Mouse (Mus musculus): ENCODE data around the gene Tbx4. TPM values are rescaled to one million over a fixed set of nuclear protein-coding genes. Genes with fewer than 3 reads are reported as not detected.

Gene Tbx4
- under 1 TPM; 0.23 to 0.32 TPM for total RNA-seq (2021)

DNA sequence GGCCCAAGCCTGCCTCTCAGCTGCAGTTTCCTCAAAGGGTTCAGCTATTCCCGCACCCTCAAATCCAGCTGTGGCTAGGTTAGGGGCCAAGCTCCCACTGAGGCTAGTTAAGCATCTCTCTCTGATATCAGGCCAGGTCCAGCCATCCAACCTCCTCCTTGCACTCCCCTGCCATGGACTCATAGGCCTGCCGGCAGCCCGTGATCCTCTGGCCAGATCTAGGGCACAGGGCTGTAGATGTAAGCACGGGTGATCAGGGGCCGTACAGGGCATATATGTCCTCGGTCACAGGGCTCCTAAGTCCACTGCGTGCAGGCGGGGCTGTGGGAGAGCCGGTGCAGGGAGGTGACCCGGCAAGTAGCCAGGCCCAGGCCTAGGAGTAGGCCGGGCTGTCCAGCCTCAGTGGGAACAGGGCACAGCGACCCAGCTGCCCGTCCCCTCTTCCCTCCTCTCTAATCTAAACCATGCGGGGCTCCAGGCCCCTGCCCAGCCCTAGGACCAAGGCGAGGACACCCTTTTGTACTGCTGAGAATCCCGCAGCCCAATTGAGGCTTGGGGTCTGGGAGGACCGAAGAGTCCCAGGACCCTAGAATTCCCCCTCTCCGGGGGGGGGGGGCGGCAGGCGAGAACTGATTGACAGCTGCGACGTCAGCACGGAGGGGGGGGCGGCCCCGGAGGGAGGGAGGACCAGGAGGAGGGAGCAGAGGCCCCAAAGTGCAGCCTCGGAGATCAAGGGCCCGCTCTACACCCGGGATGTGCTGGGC is at the start of gene Tbx4:
Gene Tbx4 (plus strand): TSS at position 758 of the 764 bp plus-strand sequence.
- intact Hi-C loops (cut with DNase I), result no loop called here
- DNase-seq (ENCODE audit: low spot score in 2 of 2), result no peak

DNA sequence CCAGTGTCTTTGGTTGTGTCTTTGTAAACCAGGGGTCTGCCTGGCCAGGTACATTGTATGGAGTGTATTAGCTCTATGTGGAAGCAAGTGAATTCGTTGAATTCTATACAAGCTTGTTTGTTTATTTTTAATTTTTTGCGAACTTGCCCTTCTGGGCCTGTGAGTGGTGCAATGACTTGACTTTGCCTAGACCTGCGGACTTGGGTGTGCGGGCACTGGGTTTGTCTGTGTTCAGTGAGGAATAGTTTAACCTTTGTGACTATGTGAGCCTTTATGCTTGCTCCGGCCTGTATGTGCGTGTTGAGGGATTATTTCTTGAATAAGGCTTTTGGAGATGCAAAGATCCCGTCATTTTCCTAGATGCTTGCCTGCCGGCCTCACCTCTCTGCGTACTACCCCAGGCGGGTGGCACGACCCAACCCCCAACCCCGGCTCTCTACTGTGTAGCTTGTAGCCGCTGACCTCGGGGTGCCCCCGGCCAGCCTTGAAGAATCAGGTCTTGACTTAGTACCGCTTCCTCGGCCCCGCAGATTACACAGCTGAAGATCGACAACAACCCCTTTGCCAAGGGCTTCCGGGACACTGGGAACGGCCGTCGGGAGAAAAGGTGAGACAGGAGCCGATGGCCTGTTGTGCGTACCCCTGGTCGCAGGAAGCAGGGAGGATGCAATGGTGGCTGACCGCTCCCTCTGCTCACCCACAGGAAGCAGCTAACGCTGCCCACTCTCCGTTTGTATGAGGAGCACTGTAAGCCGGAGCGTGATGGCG is 49.5 kb upstream of the Tbx4 start:
- DNase-seq (ENCODE audit: low spot score in 2 of 2), result no peak
- intact Hi-C loops (cut with DNase I), result loop anchor here (5.0 kb wide), 1 partner anchor 1319 kb away; no protein-coding TSS in a partner anchor

DNA sequence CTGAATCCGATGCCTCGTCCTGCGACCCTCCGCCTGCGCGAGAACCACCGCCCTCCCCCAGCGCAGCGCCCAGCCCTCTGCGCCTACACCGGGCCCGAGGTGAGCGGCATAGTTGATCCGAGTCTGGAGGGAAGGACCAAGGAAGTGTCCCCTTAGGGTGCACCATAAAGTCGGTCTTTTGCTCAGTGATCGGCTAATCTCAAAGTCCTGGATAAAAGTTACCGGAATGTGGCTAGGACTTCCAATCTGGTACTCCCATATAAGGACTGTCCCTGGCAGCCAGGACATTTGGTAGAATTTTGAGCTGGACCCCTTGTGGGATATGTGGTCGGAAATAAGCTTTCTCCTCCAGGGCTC is 49.0 kb upstream of the Tbx4 start:
- DNase-seq (ENCODE audit: low spot score in 2 of 2), result no peak
- intact Hi-C loops (cut with DNase I), result loop anchor here (5.0 kb wide), 1 partner anchor 1320 kb away; no protein-coding TSS in a partner anchor

- intact Hi-C loops (cut with DNase I), result loop anchor here (5.0 kb wide), 1 partner anchor 1321 kb away; no protein-coding TSS in a partner anchor
- no peak for DNase-seq (ENCODE audit: low spot score in 2 of 2)
Measured at GRCm38 (mm10) chr11:85837648-85838423, 48.4 kb upstream of the Tbx4 start.

GRCm38 (mm10) chr11:85838424-85839257 is 47.6 kb upstream of the Tbx4 start:
- intact Hi-C loops (cut with DNase I), result loop anchor here (5.0 kb wide), 1 partner anchor 1321 kb away; no protein-coding TSS in a partner anchor
- DNase-seq (ENCODE audit: low spot score in 2 of 2), result no peak

DNA sequence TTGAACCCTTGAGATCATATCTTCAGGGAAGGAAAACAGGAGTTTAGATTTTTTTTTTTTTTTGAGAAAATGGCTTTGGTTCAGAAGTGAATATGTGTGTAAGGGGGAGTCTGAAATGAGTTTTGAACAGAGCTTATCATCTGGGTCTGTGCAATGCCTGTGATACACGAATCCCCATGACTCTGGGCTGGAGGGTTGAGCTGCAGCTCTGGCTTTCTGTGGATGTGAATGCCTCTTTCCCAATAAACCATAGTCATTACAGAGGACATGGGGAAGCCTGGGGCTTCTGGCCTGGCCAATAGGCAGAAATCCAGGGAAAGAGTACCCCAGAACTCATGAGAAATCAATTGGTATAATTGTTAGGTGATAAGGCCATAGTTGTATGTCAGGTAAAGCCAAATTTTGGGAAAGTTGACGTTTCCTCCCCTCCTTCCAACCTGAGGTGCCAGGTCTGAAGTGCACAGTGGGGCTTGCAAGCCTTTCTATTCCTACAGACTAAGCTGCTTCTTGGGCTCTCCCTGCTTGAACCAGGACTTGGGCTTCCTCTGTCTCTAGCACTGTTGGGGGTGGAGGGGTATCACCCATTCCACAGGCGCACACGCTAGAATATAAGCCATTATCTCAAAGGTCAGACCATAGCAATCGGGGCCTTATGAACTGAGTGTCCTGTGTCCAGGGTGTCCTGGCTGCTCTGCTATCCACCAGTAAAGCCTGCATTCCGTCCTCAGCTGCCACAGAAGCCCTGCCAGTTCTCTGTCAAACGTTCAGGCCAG is 46.8 kb upstream of the Tbx4 start:
- intact Hi-C loops (cut with DNase I), result loop anchor here (5.0 kb wide), 5 partner anchors 322 to 1322 kb away; no protein-coding TSS in a partner anchor
- DNase-seq (ENCODE audit: low spot score in 2 of 2), result no peak

- no peak for DNase-seq (ENCODE audit: low spot score in 2 of 2)
- intact Hi-C loops (cut with DNase I), result loop anchor here (5.0 kb wide), 4 partner anchors 323 to 458 kb away; no protein-coding TSS in a partner anchor
Measured at GRCm38 (mm10) chr11:85840031-85840802, 46.0 kb upstream of the Tbx4 start.

DNA sequence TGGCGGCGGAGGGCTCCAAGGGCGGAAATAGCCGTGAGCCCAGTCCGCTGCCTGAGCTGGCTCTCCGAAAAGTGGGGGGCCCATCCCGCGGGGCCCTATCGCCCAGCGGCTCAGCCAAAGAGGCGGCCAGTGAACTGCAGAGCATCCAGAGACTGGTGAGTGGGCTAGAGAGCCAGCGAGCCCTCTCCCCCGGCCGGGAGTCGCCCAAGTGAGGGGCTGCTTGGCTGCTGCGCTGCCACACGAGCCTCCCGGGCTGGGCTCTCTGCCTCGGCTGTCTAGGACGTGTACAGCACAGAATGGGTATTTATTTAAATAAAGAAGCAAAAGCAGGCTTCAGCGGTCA is 45.4 kb upstream of the Tbx4 start:
- intact Hi-C loops (cut with DNase I), result loop anchor here (5.0 kb wide), 4 partner anchors 323 to 458 kb away; no protein-coding TSS in a partner anchor
- DNase-seq (ENCODE audit: low spot score in 2 of 2), result no peak

DNA sequence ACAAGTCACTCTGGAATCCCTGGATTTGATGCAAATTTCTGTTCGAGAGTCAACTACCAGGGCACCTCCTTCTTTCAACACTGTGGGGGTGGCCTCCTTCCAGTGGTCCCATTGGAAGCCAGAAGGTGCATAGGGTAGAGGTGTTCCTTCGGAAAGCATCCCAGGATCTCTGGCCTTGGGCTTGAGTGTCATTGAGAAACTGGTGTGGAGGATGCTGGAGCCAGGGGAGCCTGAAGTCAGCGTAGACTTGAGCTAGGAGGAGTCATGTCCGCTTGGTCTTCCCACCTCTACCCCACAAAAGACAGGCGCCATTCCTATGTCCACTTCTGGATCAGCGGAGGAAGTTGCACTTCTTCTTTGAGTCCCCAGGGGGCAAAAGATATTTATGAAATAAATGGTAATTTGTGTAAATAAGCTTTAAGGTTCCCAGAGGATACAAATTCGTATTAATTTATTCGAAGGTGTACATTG is 45.0 kb upstream of the Tbx4 start:
- intact Hi-C loops (cut with DNase I), result loop anchor here (5.0 kb wide), 4 partner anchors 324 to 459 kb away; no protein-coding TSS in a partner anchor
- DNase-seq (ENCODE audit: low spot score in 2 of 2), result no peak

GRCm38 (mm10) chr11:85841980-85842379 is 44.2 kb upstream of the Tbx4 start:
- peak in 1 of 2 experiments; percentile 42 for DNase-seq (ENCODE audit: low spot score in 2 of 2)
- intact Hi-C loops (cut with DNase I), result loop anchor here (5.0 kb wide), 4 partner anchors 325 to 460 kb away; no protein-coding TSS in a partner anchor

DNA sequence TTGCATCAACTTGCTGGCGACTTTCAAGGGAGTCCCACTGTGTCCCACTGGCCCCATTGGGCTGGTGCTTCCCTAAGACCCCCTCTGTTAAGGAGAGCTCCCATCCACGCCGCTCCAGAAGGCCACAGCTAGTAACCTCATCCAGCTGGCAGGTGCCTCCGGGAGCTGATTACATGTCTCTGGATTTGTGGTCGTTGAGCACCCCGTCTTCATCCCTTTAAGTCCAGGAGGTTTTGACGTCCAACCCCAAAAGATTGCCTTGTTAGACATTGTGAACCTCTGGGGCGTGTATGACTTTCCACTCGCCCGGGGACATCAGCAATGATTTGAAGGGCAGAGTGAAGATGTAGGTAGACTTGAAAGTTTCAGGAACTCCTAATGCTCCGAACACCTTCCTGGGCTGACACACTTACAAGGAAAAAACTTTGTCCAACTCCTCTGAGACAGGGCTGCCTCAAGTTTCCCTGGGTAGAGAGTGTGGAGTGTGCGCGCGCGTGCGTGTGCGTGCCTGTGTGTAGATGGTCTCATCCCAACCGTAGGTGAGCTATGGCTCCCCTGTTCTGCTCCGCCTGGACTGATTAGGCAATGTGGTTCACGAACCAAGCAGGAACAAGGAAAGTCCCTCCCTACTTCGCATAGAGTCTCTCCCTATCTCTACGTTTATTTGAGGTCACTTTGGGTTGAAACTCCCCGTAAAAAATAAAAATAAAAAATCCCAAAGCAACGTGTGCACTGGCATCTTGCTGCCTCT is 43.5 kb upstream of the Tbx4 start:
- DNase-seq (ENCODE audit: low spot score in 2 of 2), result no peak
- intact Hi-C loops (cut with DNase I), result loop anchor here (5.0 kb wide), 4 partner anchors 325 to 460 kb away; no protein-coding TSS in a partner anchor

- no peak for DNase-seq (ENCODE audit: low spot score in 2 of 2)
- intact Hi-C loops (cut with DNase I), result loop anchor here (5.0 kb wide), 4 partner anchors 326 to 461 kb away; no protein-coding TSS in a partner anchor
Measured at GRCm38 (mm10) chr11:85843347-85843692, 42.9 kb upstream of the Tbx4 start.

DNA sequence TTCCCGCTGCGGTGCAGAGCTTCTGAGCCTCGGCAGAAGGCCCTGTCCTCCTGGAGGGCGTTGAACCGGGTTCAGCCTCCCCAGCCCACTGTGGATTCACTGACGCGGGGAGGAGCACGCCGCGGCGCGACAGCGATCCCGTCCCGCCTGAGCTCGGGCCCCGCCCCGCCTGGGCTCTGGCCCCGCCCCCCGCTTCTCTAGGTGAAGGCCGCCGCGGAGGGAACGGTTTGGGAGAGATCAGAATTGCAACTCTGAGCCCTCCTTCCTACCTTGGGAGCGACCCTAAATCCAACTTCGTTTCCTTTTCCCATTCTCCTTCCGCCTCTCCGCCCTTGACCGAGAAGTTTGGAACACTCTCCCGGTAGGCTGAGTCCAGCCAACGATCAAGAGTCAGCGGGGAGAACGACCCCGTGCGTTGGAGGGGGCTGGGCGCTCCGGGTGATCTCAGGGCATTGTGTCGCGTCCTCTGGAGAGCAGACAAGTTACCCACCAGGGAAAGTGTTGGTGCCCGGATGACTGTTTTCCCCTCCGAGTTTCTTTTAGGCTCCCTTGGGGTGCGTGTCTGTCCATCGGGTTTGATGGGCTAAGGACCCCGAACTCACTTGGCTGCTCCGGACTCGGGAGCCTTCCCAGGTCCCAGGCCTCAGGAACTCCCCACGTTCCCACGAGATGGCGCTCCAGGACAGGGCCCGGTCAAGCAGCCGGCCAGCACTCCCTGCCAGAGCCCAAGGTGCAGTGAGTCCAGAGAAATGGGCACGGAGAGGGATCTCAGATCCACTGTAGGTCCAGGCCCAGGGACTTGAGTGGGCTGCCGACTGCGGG is 41.9 kb upstream of the Tbx4 start:
- intact Hi-C loops (cut with DNase I), result loop anchor here (2.0 to 5.0 kb wide), 5 partner anchors 222 to 462 kb away; no protein-coding TSS in a partner anchor
- DNase-seq (ENCODE audit: low spot score in 2 of 2), result peak; percentile 69 to 70

DNA sequence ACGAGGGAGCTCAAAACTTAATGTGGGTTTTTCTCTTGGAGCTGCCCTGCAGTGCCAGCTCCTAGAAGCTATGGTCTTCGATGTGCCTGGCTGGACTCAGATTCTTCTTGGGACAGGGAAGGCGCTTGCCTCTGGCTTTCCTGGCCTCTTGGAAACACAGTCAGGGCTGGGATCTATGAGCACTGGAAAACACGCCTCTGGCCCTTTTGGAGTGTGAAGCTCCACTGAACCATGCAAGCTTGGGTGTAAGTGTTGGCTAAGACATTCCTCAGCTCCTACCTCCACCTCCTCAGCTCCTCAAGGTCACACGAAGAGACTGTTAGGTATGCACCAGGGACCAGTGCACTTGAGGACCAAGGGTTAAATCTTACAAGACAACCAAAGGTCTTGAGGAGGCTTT is 41.3 kb upstream of the Tbx4 start:
- intact Hi-C loops (cut with DNase I), result loop anchor here (2.0 to 5.0 kb wide), 5 partner anchors 222 to 463 kb away; no protein-coding TSS in a partner anchor
- DNase-seq (ENCODE audit: low spot score in 2 of 2), result no peak

DNA sequence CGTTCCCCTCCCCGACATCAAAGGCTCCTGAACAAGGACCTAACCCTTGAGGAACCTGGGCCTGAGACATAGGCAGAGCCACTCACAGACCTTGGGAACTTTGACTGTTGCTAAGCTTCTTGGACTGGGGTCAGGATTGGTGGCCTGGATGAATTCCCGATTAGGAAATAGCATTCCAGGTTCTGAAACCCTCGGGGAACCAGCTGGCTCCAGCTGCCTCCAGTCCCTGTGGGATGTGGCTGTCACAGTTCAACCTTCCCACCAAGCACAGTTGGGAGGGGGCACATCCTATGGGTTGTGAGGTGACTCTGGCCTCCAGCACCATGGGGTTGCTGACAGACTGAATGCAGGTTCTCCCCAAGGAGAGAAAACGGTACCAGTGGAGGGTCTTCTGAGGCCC is 40.3 kb upstream of the Tbx4 start:
- DNase-seq (ENCODE audit: low spot score in 2 of 2), result no peak
- intact Hi-C loops (cut with DNase I), result loop anchor here (2.0 kb wide), 1 partner anchor 221 kb away; no protein-coding TSS in a partner anchor

DNA sequence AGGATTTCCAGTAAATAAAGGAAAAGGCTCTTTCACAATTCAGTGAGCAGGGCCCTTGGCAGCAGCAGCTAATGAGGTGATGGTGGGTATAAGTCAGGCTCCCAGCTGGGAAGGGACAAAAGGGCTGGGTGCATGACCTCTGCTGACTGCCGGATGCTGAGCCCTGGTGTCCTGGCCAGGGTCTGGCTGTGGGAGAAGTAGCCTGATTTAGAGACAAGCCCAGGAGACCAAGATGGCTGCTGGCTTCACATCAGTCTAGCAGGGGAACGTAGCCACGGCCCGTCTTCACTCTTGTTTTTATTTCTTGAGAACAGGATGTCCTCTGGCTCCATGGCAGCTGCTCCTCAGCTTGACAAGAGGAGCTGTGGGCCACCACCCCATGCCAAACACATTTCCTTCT is 39.7 kb upstream of the Tbx4 start:
- no peak for DNase-seq (ENCODE audit: low spot score in 2 of 2)
- intact Hi-C loops (cut with DNase I), result no loop called here
